Mouse (Mus musculus) embryonic facial prominence, embryonic 15.5 days (tissue): Measurements from ENCODE around the gene 4933406M09Rik. TPM values are rescaled to one million over a fixed set of nuclear protein-coding genes. Genes with fewer than 3 reads are reported as not detected.

ENCODE experiments used
- ATAC-seq: fragments of 200-750 bp; cut with Nextera tagmentation; 2 replicates; pipeline ENCODE4 v1.8.0; 2017; ENCODE audit warnings: low read depth, moderate TSS enrichment; ENCODE audit not compliant: insufficient number of reproducible peaks, low FRiP score, low TSS enrichment
- H3K27ac ChIP-seq: fragments of 300-500 bp; sonication (generic); replicated peaks from 2 replicates; pipeline ENCODE4 v1.5.1; 2015; ENCODE audit warnings: mild to moderate bottlenecking, inconsistent platforms
- H3K27me3 ChIP-seq: fragments of 300-500 bp; sonication (generic); 2 replicates; pipeline ENCODE4 v1.6.1; 2015; ENCODE audit warnings: inconsistent platforms
- H3K36me3 ChIP-seq: fragments of 300-500 bp; sonication (generic); 2 replicates; pipeline ENCODE4 v1.6.1; 2015; ENCODE audit warnings: mild to moderate bottlenecking, inconsistent platforms
- H3K4me1 ChIP-seq: fragments of 300-500 bp; sonication (generic); 2 replicates; pipeline ENCODE4 v1.6.1; 2015; ENCODE audit warnings: inconsistent platforms
- H3K4me2 ChIP-seq: fragments of 300-500 bp; sonication (generic); replicated peaks from 2 replicates; pipeline ENCODE4 v1.6.1; 2015; ENCODE audit warnings: mild to moderate bottlenecking, inconsistent platforms
- H3K4me3 ChIP-seq: fragments of 300-500 bp; sonication (generic); replicated peaks from 2 replicates; pipeline ENCODE4 v1.5.1; 2015; ENCODE audit warnings: mild to moderate bottlenecking, inconsistent platforms
- H3K9ac ChIP-seq: fragments of 300-500 bp; sonication (generic); 2 replicates; pipeline ENCODE4 v1.6.1; 2015; ENCODE audit warnings: inconsistent platforms
- H3K9me3 ChIP-seq: fragments of 300-500 bp; sonication (generic); replicated peaks from 2 replicates; pipeline ENCODE4 v1.6.1; 2016; ENCODE audit warnings: inconsistent platforms
- WGBS: fragments of 180-500 bp; shearing (Covaris S2); methylation state at CpG from one replicate; pipeline ENCODE4 v1.1.7; 2015; 5-methylcytosine and 5-hydroxymethylcytosine counted together
- polyA plus RNA-seq: library from polyadenylated mRNA; unstranded; fragments of >200 nt; fragmentation: Nextera tagmentation; extraction: Ambion mirVana; gene quantifications from 2 replicates; pipeline ENCODE4 v1.2.1, GENCODE M21; 2015

4933406M09Rik gene
- polyA plus RNA-seq, 1 experiment from 2014 or later: not detected

- Histone ChIP-seq H3K27me3 (no peaks in the 10 kb centered on the region), H3K36me3 (no peaks in the 10 kb centered on the region), H3K4me1 (peaks cover 9% of the 10 kb centered on the region; the same call in 1 of the 2 replicates), H3K4me2 (peak overlapping the region; percentile 53), H3K9ac (no peak overlapping the region; the same call in 1 of the 2 replicates), H3K4me3 (peak overlapping the region; percentile 34), H3K27ac (no peak overlapping the region), H3K9me3 (no peaks in the 10 kb centered on the region)
- no peak for ATAC-seq
- WGBS: 7% methylated on average over 19 of the region's 19 CpGs
These were observed 3.7 kb upstream of the 4933406M09Rik start for GRCm38 (mm10) chr1:134381795-134382625.

- Histone ChIP-seq H3K9me3 (no peaks in the 10 kb centered on the region), H3K27me3 (no peaks in the 10 kb centered on the region), H3K4me3 (no peak overlapping the region), H3K4me1 (peaks cover 9% of the 10 kb centered on the region; the same call in 1 of the 2 replicates), H3K27ac (no peak overlapping the region), H3K9ac (no peak overlapping the region), H3K4me2 (no peak overlapping the region), H3K36me3 (no peaks in the 10 kb centered on the region)
- no peak for ATAC-seq
- 80% methylated on average over 4 of the region's 4 CpGs for WGBS
These were observed 1.2 kb upstream of the 4933406M09Rik start for GRCm38 (mm10) chr1:134384581-134384980.

- Histone ChIP-seq H3K4me1 (peaks cover 9% of the 10 kb centered on the region; the same call in 1 of the 2 replicates), H3K9ac (no peak overlapping the region), H3K4me3 (no peak overlapping the region), H3K4me2 (no peak overlapping the region), H3K9me3 (no peaks in the 10 kb centered on the region), H3K36me3 (no peaks in the 10 kb centered on the region), H3K27ac (no peak overlapping the region), H3K27me3 (no peaks in the 10 kb centered on the region)
- ATAC-seq: no peak
These were observed 564 bp upstream of the 4933406M09Rik start for GRCm38 (mm10) chr1:134385176-134385575.

- ATAC-seq: no peak
- Histone ChIP-seq H3K4me1 (no peaks in the 10 kb centered on the region), H3K4me2 (no peak overlapping the region), H3K9ac (no peak overlapping the region), H3K4me3 (no peak overlapping the region), H3K9me3 (no peaks in the 10 kb centered on the region), H3K27ac (no peak overlapping the region), H3K27me3 (no peaks in the 10 kb centered on the region), H3K36me3 (no peaks in the 10 kb centered on the region)
- WGBS: 44% methylated on average over 5 of the region's 5 CpGs
These were observed 8.1 kb downstream of the 4933406M09Rik start for GRCm38 (mm10) chr1:134393827-134394226.

GRCm38 (mm10) chr1:134398210-134398609, 12.5 kb downstream of the 4933406M09Rik start:
- H3K27me3 ChIP-seq: no peaks in the 10 kb centered on the region

GRCm38 (mm10) chr1:134399735-134400134, 14.0 kb downstream of the 4933406M09Rik start:
- 65% methylated on average over 5 of the region's 5 CpGs for WGBS
- no peak for ATAC-seq
- no peaks in the 10 kb centered on the region for H3K4me1 ChIP-seq
- no peaks in the 10 kb centered on the region for H3K36me3 ChIP-seq
- no peak overlapping the region for H3K9ac ChIP-seq
- no peak overlapping the region for H3K4me2 ChIP-seq
- no peak overlapping the region for H3K4me3 ChIP-seq
- no peaks in the 10 kb centered on the region for H3K9me3 ChIP-seq
- H3K27me3 ChIP-seq: no peaks in the 10 kb centered on the region
- H3K27ac ChIP-seq: no peak overlapping the region

More at GRCm38 (mm10) chr1:134398210-134398609, 12.5 kb downstream of the 4933406M09Rik start:
- Histone ChIP-seq H3K4me2 (no peak overlapping the region), H3K36me3 (no peaks in the 10 kb centered on the region), H3K9me3 (no peaks in the 10 kb centered on the region), H3K27ac (no peak overlapping the region), H3K4me1 (no peaks in the 10 kb centered on the region), H3K9ac (no peak overlapping the region), H3K4me3 (no peak overlapping the region)
- no peak for ATAC-seq
- 86% methylated on average over 12 of the region's 12 CpGs for WGBS

GRCm38 (mm10) chr1:134405509-134406413, 20.0 kb downstream of the 4933406M09Rik start, which contains the start of gene Cyb5r1:
Gene Cyb5r1, plus strand, starts transcription at chr1:134405559.
- H3K4me2 ChIP-seq: peak within 1 kb of the TSS; percentile 66
- peaks cover 24% of the 10 kb centered on the region for H3K36me3 ChIP-seq
- H3K27me3 ChIP-seq: no peaks in the 10 kb centered on the region
- peak within 1 kb of the TSS; percentile 67 for H3K27ac ChIP-seq
- peaks cover 21% of the 10 kb centered on the region for H3K4me1 ChIP-seq
- peak; percentile 96 for ATAC-seq
- no peaks in the 10 kb centered on the region for H3K9me3 ChIP-seq
- H3K9ac ChIP-seq: peak within 1 kb of the TSS; percentile 62
- H3K4me3 ChIP-seq: peak within 1 kb of the TSS; percentile 74
- under 1% methylated on average over 43 of the region's 43 CpGs for WGBS

GRCm38 (mm10) chr1:134406414-134406771, 20.7 kb downstream of the 4933406M09Rik start:
- Histone ChIP-seq H3K9me3 (no peaks in the 10 kb centered on the region), H3K36me3 (peaks cover 29% of the 10 kb centered on the region), H3K27me3 (no peaks in the 10 kb centered on the region), H3K4me1 (peaks cover 21% of the 10 kb centered on the region), H3K27ac (peak overlapping the region; percentile 67; the same call in 1 of the 2 replicates), H3K4me2 (peak overlapping the region; percentile 66), H3K4me3 (peak overlapping the region; percentile 74), H3K9ac (peak overlapping the region; percentile 62)
- WGBS: 15% methylated on average over 8 of the region's 8 CpGs
- ATAC-seq: no peak

GRCm38 (mm10) chr1:134408080-134408479, 22.3 kb downstream of the 4933406M09Rik start:
- Histone ChIP-seq H3K4me3 (no peak overlapping the region), H3K9me3 (no peaks in the 10 kb centered on the region), H3K27ac (peak overlapping the region; percentile 22), H3K4me1 (peaks cover 21% of the 10 kb centered on the region), H3K9ac (no peak overlapping the region), H3K36me3 (peaks cover 32% of the 10 kb centered on the region), H3K4me2 (no peak overlapping the region), H3K27me3 (no peaks in the 10 kb centered on the region)
- 50% methylated on average over 8 of the region's 8 CpGs for WGBS
- ATAC-seq: no peak

GRCm38 (mm10) chr1:134411706-134412629, 26.2 kb downstream of the 4933406M09Rik start:
- 80% methylated on average over 9 of the region's 9 CpGs for WGBS
- no peaks in the 10 kb centered on the region for H3K9me3 ChIP-seq
- no peaks in the 10 kb centered on the region for H3K27me3 ChIP-seq
- no peak overlapping the region for H3K4me3 ChIP-seq
- H3K4me2 ChIP-seq: no peak overlapping the region
- H3K4me1 ChIP-seq: peaks cover 29% of the 10 kb centered on the region
- H3K27ac ChIP-seq: no peak overlapping the region
- no peak for ATAC-seq
- peaks cover 32% of the 10 kb centered on the region for H3K36me3 ChIP-seq
- no peak overlapping the region for H3K9ac ChIP-seq
